Mouse (Mus musculus): Measurements from ENCODE around the gene Atp6v1g2. TPM values are rescaled to one million over a fixed set of nuclear protein-coding genes. Genes with fewer than 3 reads are reported as not detected.
A peak's percentile ranks its signal among the peaks of the same experiment; 100 is the strongest.

Atp6v1g2 gene
- polyA plus RNA-seq, 1 experiment = 11.2 TPM

GRCm38 (mm10) chr17:35252619-35253292 lies 19.3 kb downstream of the Atp6v1g2 start:
- Histone ChIP-seq H3K4me3 (ENCODE audit: insufficient read depth, low read length) (no peak overlapping the region), H3K4me1 (ENCODE audit: control insufficient read depth, insufficient read depth, low read length) (peaks cover 22% of the 10 kb centered on the region), H3K27ac (ENCODE audit: insufficient read depth, low read depth, low read length) (no peak overlapping the region)
- no peak for TF ChIP-seq CTCF (IDR thresholded peaks at IDR 0.05; ENCODE audit: low read depth, low read length)
- no peak for TF ChIP-seq POLR2A (IDR thresholded peaks at IDR 0.05; ENCODE audit: borderline replicate concordance, low read depth, low read length)

- Histone ChIP-seq H3K27ac (ENCODE audit: insufficient read depth, low read depth, low read length) (no peak overlapping the region), H3K4me3 (ENCODE audit: insufficient read depth, low read length) (no peak overlapping the region), H3K4me1 (ENCODE audit: control insufficient read depth, insufficient read depth, low read length) (peaks cover 23% of the 10 kb centered on the region)
- no peak for TF ChIP-seq POLR2A (IDR thresholded peaks at IDR 0.05; ENCODE audit: borderline replicate concordance, low read depth, low read length)
- no peak for TF ChIP-seq CTCF (IDR thresholded peaks at IDR 0.05; ENCODE audit: low read depth, low read length)
Measured at GRCm38 (mm10) chr17:35253293-35254093, 20.0 kb downstream of the Atp6v1g2 start.

GRCm38 (mm10) chr17:35254241-35255098 lies 21.0 kb downstream of the Atp6v1g2 start:
- peak; percentile 84 for TF ChIP-seq CTCF (IDR thresholded peaks at IDR 0.05; ENCODE audit: low read depth, low read length)
- TF ChIP-seq POLR2A (IDR thresholded peaks at IDR 0.05; ENCODE audit: borderline replicate concordance, low read depth, low read length) = no peak
- Histone ChIP-seq H3K4me3 (ENCODE audit: insufficient read depth, low read length) (no peak overlapping the region), H3K27ac (ENCODE audit: insufficient read depth, low read depth, low read length) (no peak overlapping the region), H3K4me1 (ENCODE audit: control insufficient read depth, insufficient read depth, low read length) (peaks cover 29% of the 10 kb centered on the region)

GRCm38 (mm10) chr17:35255301-35255700 lies 21.8 kb downstream of the Atp6v1g2 start:
- no peak for TF ChIP-seq POLR2A (IDR thresholded peaks at IDR 0.05; ENCODE audit: borderline replicate concordance, low read depth, low read length)
- peaks cover 35% of the 10 kb centered on the region for H3K4me1 ChIP-seq (ENCODE audit: control insufficient read depth, insufficient read depth, low read length)
- H3K4me3 ChIP-seq (ENCODE audit: insufficient read depth, low read length) = no peak overlapping the region
- peak overlapping the region; percentile 5; the same call in 1 of the 2 replicates for H3K27ac ChIP-seq (ENCODE audit: insufficient read depth, low read depth, low read length)

GRCm38 (mm10) chr17:35255704-35256103 lies 22.2 kb downstream of the Atp6v1g2 start:
- H3K27ac ChIP-seq (ENCODE audit: insufficient read depth, low read depth, low read length) = peak overlapping the region; percentile 5; the same call in 1 of the 2 replicates
- no peak for TF ChIP-seq POLR2A (IDR thresholded peaks at IDR 0.05; ENCODE audit: borderline replicate concordance, low read depth, low read length)
- H3K4me3 ChIP-seq (ENCODE audit: insufficient read depth, low read length) = no peak overlapping the region
- H3K4me1 ChIP-seq (ENCODE audit: control insufficient read depth, insufficient read depth, low read length) = peaks cover 35% of the 10 kb centered on the region

- peak overlapping the region; percentile 51; the same call in 1 of the 2 replicates for H3K4me3 ChIP-seq (ENCODE audit: insufficient read depth, low read length)
- H3K4me1 ChIP-seq (ENCODE audit: control insufficient read depth, insufficient read depth, low read length) = peaks cover 45% of the 10 kb centered on the region
- TF ChIP-seq CTCF (IDR thresholded peaks at IDR 0.05; ENCODE audit: low read depth, low read length) (no peak), POLR2A (IDR thresholded peaks at IDR 0.05; ENCODE audit: borderline replicate concordance, low read depth, low read length) (no peak)
- H3K27ac ChIP-seq (ENCODE audit: insufficient read depth, low read depth, low read length) = peak overlapping the region; percentile 93
Measured at GRCm38 (mm10) chr17:35257378-35257777, 23.9 kb downstream of the Atp6v1g2 start.

- Histone ChIP-seq H3K27ac (ENCODE audit: insufficient read depth, low read depth, low read length) (peak overlapping the region; percentile 93), H3K4me1 (ENCODE audit: control insufficient read depth, insufficient read depth, low read length) (peaks cover 45% of the 10 kb centered on the region), H3K4me3 (ENCODE audit: insufficient read depth, low read length) (peak overlapping the region; percentile 51)
- TF ChIP-seq POLR2A (IDR thresholded peaks at IDR 0.05; ENCODE audit: borderline replicate concordance, low read depth, low read length) (no peak), CTCF (IDR thresholded peaks at IDR 0.05; ENCODE audit: low read depth, low read length) (peak; percentile 76; the same call in 1 of the 2 replicates)
Measured at GRCm38 (mm10) chr17:35257824-35258491, 24.5 kb downstream of the Atp6v1g2 start.

GRCm38 (mm10) chr17:35258492-35259478 lies 25.3 kb downstream of the Atp6v1g2 start:
- Histone ChIP-seq H3K27ac (ENCODE audit: insufficient read depth, low read depth, low read length) (peak overlapping the region; percentile 93), H3K4me3 (ENCODE audit: insufficient read depth, low read length) (peak overlapping the region; percentile 25), H3K4me1 (ENCODE audit: control insufficient read depth, insufficient read depth, low read length) (peaks cover 45% of the 10 kb centered on the region)
- TF ChIP-seq CTCF (IDR thresholded peaks at IDR 0.05; ENCODE audit: low read depth, low read length) = no peak
- TF ChIP-seq POLR2A (IDR thresholded peaks at IDR 0.05; ENCODE audit: borderline replicate concordance, low read depth, low read length) = no peak

All from bone marrow macrophage, adult 2 months (primary cell).